Mouse (Mus musculus): ENCODE results near the gene Gm20379. TPM values are rescaled to one million over a fixed set of nuclear protein-coding genes. Genes with fewer than 3 reads are reported as not detected.

Gm20379 gene
- total and polyA plus RNA-seq, 3 experiments = 11.7 TPM; not detected in 2

DNA sequence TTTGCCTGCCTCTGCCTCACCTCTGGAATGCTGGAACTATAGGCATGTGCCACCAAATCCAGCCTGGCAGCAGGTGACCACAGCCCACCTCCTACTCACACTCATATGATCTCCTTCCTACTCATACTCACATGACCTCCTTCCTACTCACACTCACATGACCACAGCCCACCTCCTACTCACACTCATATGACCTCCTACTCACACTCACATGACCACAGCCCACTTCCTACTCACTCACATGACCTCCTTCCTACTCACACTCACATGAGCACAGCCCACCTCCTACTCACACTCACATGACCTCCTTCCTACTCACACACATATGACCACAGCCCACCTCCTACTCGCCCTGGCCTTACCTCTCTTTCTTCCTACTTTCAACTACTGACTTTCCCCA, 31.1 kb downstream of the Gm20379 start:
- Histone ChIP-seq H3K4me1 (ENCODE audit: control insufficient read depth in 1 of 2, insufficient read depth in 2 of 2) (peaks cover 4 to 19% of the 10 kb centered on the region in 2 experiments; a peak in 2 of 4 replicates), H3K4me2 (ENCODE audit: insufficient read depth, low read depth, poor library complexity, severe bottlenecking) (no peak overlapping the region), H3K9ac (ENCODE audit: insufficient read depth, low read depth) (no peak overlapping the region), H3K79me2 (replicated peaks; ENCODE audit: control insufficient read depth, extremely low read depth, insufficient read depth, poor library complexity, severe bottlenecking) (no peaks in the 10 kb centered on the region), H3K27ac (ENCODE audit: insufficient read depth, low read depth) (no peak overlapping the region), H3K36me3 (replicated peaks in 1 of 2; ENCODE audit: control insufficient read depth in 1 of 2, insufficient read depth in 1 of 2, low read length in 1 of 2) (peaks cover 11 to 58% of the 10 kb centered on the region in 2 experiments), H3K27me3 (replicated peaks) (no peaks in the 10 kb centered on the region), H3K4me3 (replicated peaks in 1 of 3; ENCODE audit: low read depth in 2 of 3, low read length in 2 of 3, poor library complexity in 1 of 3) (no peak overlapping the region), H3K9me3 (replicated peaks; ENCODE audit: low read length) (no peaks in the 10 kb centered on the region)
- in situ Hi-C loops (cut with MboI; ENCODE audit: low pct_ligation_motif_present, low pct_unique_long_range_greater_than_20kb, low sequenced_read_pairs) = loop anchor here (25.0 kb wide), 1 partner anchor 425 kb away; no protein-coding TSS in a partner anchor
- DNase-seq (ENCODE audit: extremely low read depth) = peak; percentile 6
- TF ChIP-seq KAT2A (IDR thresholded peaks at IDR 0.05; ENCODE audit: insufficient replicate concordance, low read length) = no peak
- no peak for TF ChIP-seq JUN (IDR thresholded peaks at IDR 0.05; ENCODE audit: insufficient read depth, low read depth, low read length)
- TF ChIP-seq BHLHE40 (IDR thresholded peaks at IDR 0.05; ENCODE audit: low read depth, low read length) = peak; percentile 70
- TF ChIP-seq NRF1 (IDR thresholded peaks at IDR 0.05; ENCODE audit: low read depth, low read length) = no peak
- dilution Hi-C loops (cut with MboI; ENCODE audit: extremely low pct_ligation_motif_present, extremely low pct_unique_long_range_greater_than_20kb, low sequenced_read_pairs) = no loop called here

DNA sequence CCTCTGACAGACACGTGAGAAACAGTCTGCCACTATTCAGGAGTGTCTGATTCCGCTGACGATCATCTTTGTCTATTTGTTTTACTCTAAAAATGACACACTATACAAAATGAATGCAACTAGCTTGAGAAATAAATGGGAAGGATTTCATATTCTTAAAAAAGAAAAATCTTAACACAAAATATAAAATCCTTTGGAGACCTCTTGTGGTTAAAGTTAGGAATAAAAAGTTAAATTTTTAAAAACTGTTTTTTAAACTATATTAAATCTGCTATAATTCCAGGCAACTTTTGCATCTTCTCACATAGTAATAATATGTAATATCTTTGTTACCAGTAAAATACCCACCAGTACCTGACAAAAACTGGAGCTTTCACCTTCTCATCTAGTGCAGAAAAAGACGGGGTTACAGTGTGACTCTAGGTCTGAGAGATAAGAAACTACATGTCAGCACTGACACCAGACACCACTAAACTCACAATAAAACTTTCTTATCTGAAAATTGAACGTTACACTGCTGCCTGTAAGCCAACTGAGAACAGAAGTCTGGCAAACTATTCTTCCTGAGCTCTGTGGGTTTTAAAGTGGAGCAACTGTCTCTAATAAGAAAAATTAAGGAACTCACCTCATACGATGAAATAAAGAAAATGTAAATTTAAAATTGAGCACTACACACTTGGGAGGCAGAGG, 32.1 kb downstream of the Gm20379 start:
- DNase-seq (ENCODE audit: extremely low read depth) = no peak
- Histone ChIP-seq H3K9ac (ENCODE audit: insufficient read depth, low read depth) (no peak overlapping the region), H3K36me3 (replicated peaks in 1 of 2; ENCODE audit: control insufficient read depth in 1 of 2, insufficient read depth in 1 of 2, low read length in 1 of 2) (peaks cover 11 to 59% of the 10 kb centered on the region in 2 experiments), H3K4me1 (ENCODE audit: control insufficient read depth in 1 of 2, insufficient read depth in 2 of 2) (peaks cover 0 to 8% of the 10 kb centered on the region in 2 experiments; a peak in 1 of 4 replicates), H3K4me3 (replicated peaks in 1 of 3; ENCODE audit: low read depth in 2 of 3, low read length in 2 of 3, poor library complexity in 1 of 3) (no peak overlapping the region), H3K4me2 (ENCODE audit: insufficient read depth, low read depth, poor library complexity, severe bottlenecking) (no peak overlapping the region), H3K27me3 (replicated peaks) (no peaks in the 10 kb centered on the region), H3K9me3 (replicated peaks; ENCODE audit: low read length) (no peaks in the 10 kb centered on the region), H3K27ac (ENCODE audit: insufficient read depth, low read depth) (no peak overlapping the region), H3K79me2 (replicated peaks; ENCODE audit: control insufficient read depth, extremely low read depth, insufficient read depth, poor library complexity, severe bottlenecking) (no peaks in the 10 kb centered on the region)
- in situ Hi-C loops (cut with MboI; ENCODE audit: low pct_ligation_motif_present, low pct_unique_long_range_greater_than_20kb, low sequenced_read_pairs) (loop anchor here (25.0 kb wide), 1 partner anchor 426 kb away; no protein-coding TSS in a partner anchor), dilution Hi-C loops (cut with MboI; ENCODE audit: extremely low pct_ligation_motif_present, extremely low pct_unique_long_range_greater_than_20kb, low sequenced_read_pairs) (no loop called here)
- TF ChIP-seq CTCF (conservative IDR thresholded peaks at IDR 0.05 in 1 of 2, IDR thresholded peaks at IDR 0.05 in 1 of 2; ENCODE audit: low read depth in 2 of 2, low read length in 2 of 2) (peak in 1 of 2 experiments; percentile 27; a peak in 2 of 4 replicates), RAD21 (IDR thresholded peaks at IDR 0.05; ENCODE audit: low read depth, low read length) (peak; percentile 43), PAX5 (IDR thresholded peaks at IDR 0.05; ENCODE audit: low read length) (no peak), E2F4 (IDR thresholded peaks at IDR 0.05; ENCODE audit: insufficient replicate concordance, low read depth, low read length) (no peak), EP300 (IDR thresholded peaks at IDR 0.05; ENCODE audit: low read length) (no peak), USF1 (IDR thresholded peaks at IDR 0.05; ENCODE audit: low read depth, low read length) (no peak), UBTF (IDR thresholded peaks at IDR 0.05; ENCODE audit: low read depth, low read length) (no peak), RCOR1 (conservative IDR thresholded peaks at IDR 0.05; ENCODE audit: low read depth, low read length) (no peak), BHLHE40 (IDR thresholded peaks at IDR 0.05; ENCODE audit: low read depth, low read length) (no peak), CHD1 (IDR thresholded peaks at IDR 0.05; ENCODE audit: low read depth, low read length) (no peak), SMC3 (IDR thresholded peaks at IDR 0.05; ENCODE audit: low read depth, low read length) (peak; percentile 35; the same call in 1 of the 2 replicates)
